In genomic region chr7:16614888-16615715, GRCm38 (mm10) we compare ENCODE assay signal across 7 mouse cellular contexts. TPM values are rescaled to one million over a fixed set of nuclear protein-coding genes. Genes with fewer than 3 reads are reported as not detected.
DNase-seq lines count a peak whose midpoint lies in the region; ATAC-seq lines count a peak whose summit lies in the region.

Gene Arhgap35 (minus strand): TSS chr7:16614993.

- peak within 1 kb of the TSS; percentile 97 for H3K9ac ChIP-seq in intestine, embryonic 16.5 days (ENCODE audit: low read depth, low read length)
- peak within 1 kb of the TSS; percentile 98 for H3K9ac ChIP-seq in midbrain, embryonic 11.5 days (ENCODE audit: low read length)

- no peaks in the 10 kb centered on the region for H3K9me3 ChIP-seq in intestine, embryonic 16.5 days (ENCODE audit: control insufficient read depth, low read length)
- no peaks in the 10 kb centered on the region for H3K9me3 ChIP-seq in midbrain, embryonic 11.5 days (ENCODE audit: control insufficient read depth, low read length)

- WGBS in intestine, embryonic 16.5 days, result 0% methylated on average over 78 of the region's 78 CpGs
- under 1% methylated on average over 77 of the region's 78 CpGs for WGBS in midbrain, embryonic 11.5 days

- DNase-seq in adrenal gland, adult 8-10 months, result peak; percentile 99
- peak; percentile 98 for DNase-seq in embryo, embryonic 9.5 days (ENCODE audit: extremely low spot score)
- peak; percentile 99 for DNase-seq in gastrocnemius, postnatal 4 days (ENCODE audit: low spot score in 2 of 2)
- peak; percentile 99 to 100 for DNase-seq in left cerebral cortex, postnatal 36 days (ENCODE audit: low spot score in 2 of 2)
- peak; percentile 99 for DNase-seq in midbrain, embryonic 11.5 days (ENCODE audit: low spot score, missing footprints)
- peak; percentile 99 for DNase-seq in skeletal muscle tissue, adult 2 months (ENCODE audit: low read depth, low spot score)

- H3K4me1 ChIP-seq in intestine, embryonic 16.5 days (ENCODE audit: control insufficient read depth, insufficient read depth, low read length), result peaks cover 30% of the 10 kb centered on the region
- peaks cover 31% of the 10 kb centered on the region for H3K4me1 ChIP-seq in midbrain, embryonic 11.5 days (ENCODE audit: control insufficient read depth, insufficient read depth, low read length)

- no peaks in the 10 kb centered on the region for H3K27me3 ChIP-seq in intestine, embryonic 16.5 days (replicated peaks; ENCODE audit: control insufficient read depth, insufficient read depth, low read length)
- H3K27me3 ChIP-seq in midbrain, embryonic 11.5 days (ENCODE audit: control insufficient read depth, insufficient read depth, low read length), result no peaks in the 10 kb centered on the region

- H3K36me3 ChIP-seq in intestine, embryonic 16.5 days (ENCODE audit: control insufficient read depth, insufficient read depth, low read length), result no peaks in the 10 kb centered on the region
- no peaks in the 10 kb centered on the region for H3K36me3 ChIP-seq in midbrain, embryonic 11.5 days (ENCODE audit: control insufficient read depth, insufficient read depth, low read length)

- peak within 1 kb of the TSS; percentile 84 for H3K4me3 ChIP-seq in intestine, embryonic 16.5 days (ENCODE audit: low read length)
- H3K4me3 ChIP-seq in midbrain, embryonic 11.5 days (ENCODE audit: low read depth, low read length), result peak within 1 kb of the TSS; percentile 90

- ATAC-seq in intestine, embryonic 16.5 days, result peak; percentile 98
- peak; percentile 97 for ATAC-seq in midbrain, embryonic 11.5 days (ENCODE audit: low FRiP score)

- intact Hi-C loops in left cerebral cortex, postnatal 36 days (cut with DNase I), result loop anchor here (2.0 to 10.0 kb wide), 7 partner anchors 43 to 328 kb away; partner anchors contain the start of genes Ccdc9 and Zc3h4

- H3K27ac ChIP-seq in intestine, embryonic 16.5 days (ENCODE audit: low read length), result peak within 1 kb of the TSS; percentile 99
- peak within 1 kb of the TSS; percentile 100 for H3K27ac ChIP-seq in midbrain, embryonic 11.5 days (ENCODE audit: low read depth, low read length)

- peak within 1 kb of the TSS; percentile 40 for H3K4me2 ChIP-seq in intestine, embryonic 16.5 days (ENCODE audit: low read depth, low read length)
- peak within 1 kb of the TSS; percentile 67 for H3K4me2 ChIP-seq in midbrain, embryonic 11.5 days

RNA-seq across cellular contexts. Expression of gene Arhgap35, which starts in this region (rescaled TPM):
- 10 to 100 TPM; 65.6 to 76.6 (median 73.0) TPM for total RNA-seq in adrenal gland, adult 8-10 months (2022)
- total RNA-seq in gastrocnemius, postnatal 4 days (2021), result 10 to 100 TPM; 50.1 to 54.6 TPM
- 7.3 and 7.8 TPM in 2 replicates for polyA plus RNA-seq in intestine, embryonic 16.5 days (2015; fragmentation: Nextera tagmentation; extraction: Ambion mirVana)
- 100 to 1,000 TPM; 134 to 138 TPM for total RNA-seq in left cerebral cortex, postnatal 36 days (2021)
- polyA plus RNA-seq in midbrain, embryonic 11.5 days (2014; fragmentation: Nextera tagmentation; extraction: Ambion mirVana), result 32.5 and 33.3 TPM in 2 replicates

Comparison
In these comparisons a context has a peak if more than half of its experiments do, and no peak if none do; other contexts are left out.
1. Peak in every context shown above with its lines: DNase-seq, ATAC-seq, H3K4me3 ChIP-seq and H3K27ac ChIP-seq.